Mouse (Mus musculus): ENCODE data around the gene Smarcd1. TPM values are rescaled to one million over a fixed set of nuclear protein-coding genes. Genes with fewer than 3 reads are reported as not detected.

Smarcd1 gene
- polyA plus RNA-seq, 2 experiments = 4.4 to 6.7 TPM

DNA sequence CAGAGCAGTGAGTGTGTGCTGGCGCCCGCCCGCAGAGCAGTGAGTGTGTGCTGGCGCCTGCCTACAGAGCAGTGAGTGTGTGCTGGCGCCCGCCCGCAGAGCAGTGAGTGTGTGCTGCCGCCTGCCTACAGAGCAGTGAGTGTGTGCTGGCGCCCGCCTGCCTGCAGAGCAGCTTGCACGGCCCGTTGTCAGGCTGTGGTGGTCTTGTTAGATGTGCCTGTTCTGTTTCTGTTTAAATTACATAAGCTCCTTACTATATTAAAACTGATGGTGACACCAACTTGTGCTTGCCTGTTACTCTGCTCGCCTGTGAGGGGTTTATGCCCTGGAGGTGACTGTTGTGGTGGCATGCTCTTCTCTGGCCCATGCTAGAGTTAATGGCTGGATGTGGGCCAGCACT lies 6.2 kb downstream of the Smarcd1 start:
- Histone ChIP-seq H3K4me2 (ENCODE audit: low read depth) (no peak overlapping the region), H3K4me1 (replicated peaks; ENCODE audit: control insufficient read depth in 2 of 2, insufficient read depth in 2 of 2, low read length in 1 of 2) (peaks cover 0 to 5% of the 10 kb centered on the region in 2 experiments; a peak in 1 of 4 replicates), H3K27me3 (ENCODE audit: control insufficient read depth, insufficient read depth, low read length) (no peaks in the 10 kb centered on the region), H3K36me3 (replicated peaks; ENCODE audit: control insufficient read depth, insufficient read depth, low read depth) (peaks cover 19% of the 10 kb centered on the region), H3K4me3 (ENCODE audit: insufficient read depth in 1 of 2, low read depth in 2 of 2, low read length in 2 of 2) (no peak overlapping the region), H3K9me3 (ENCODE audit: control insufficient read depth, low read length) (no peaks in the 10 kb centered on the region), H3K9ac (replicated peaks) (no peak overlapping the region), H3K27ac (no peak overlapping the region)
- no peak for ATAC-seq (ENCODE audit: insufficient read depth)
- 88% methylated on average over 13 of the region's 13 CpGs for WGBS (ENCODE audit: insufficient replicate concordance)
- DNase-seq (ENCODE audit: low read depth in 3 of 3, low spot score in 3 of 3) = no peak
- no peak for TF ChIP-seq EP300 (IDR thresholded peaks at IDR 0.05; ENCODE audit: low read depth)
- no peak for TF ChIP-seq CTCF (IDR thresholded peaks at IDR 0.05; ENCODE audit: low read depth)

DNA sequence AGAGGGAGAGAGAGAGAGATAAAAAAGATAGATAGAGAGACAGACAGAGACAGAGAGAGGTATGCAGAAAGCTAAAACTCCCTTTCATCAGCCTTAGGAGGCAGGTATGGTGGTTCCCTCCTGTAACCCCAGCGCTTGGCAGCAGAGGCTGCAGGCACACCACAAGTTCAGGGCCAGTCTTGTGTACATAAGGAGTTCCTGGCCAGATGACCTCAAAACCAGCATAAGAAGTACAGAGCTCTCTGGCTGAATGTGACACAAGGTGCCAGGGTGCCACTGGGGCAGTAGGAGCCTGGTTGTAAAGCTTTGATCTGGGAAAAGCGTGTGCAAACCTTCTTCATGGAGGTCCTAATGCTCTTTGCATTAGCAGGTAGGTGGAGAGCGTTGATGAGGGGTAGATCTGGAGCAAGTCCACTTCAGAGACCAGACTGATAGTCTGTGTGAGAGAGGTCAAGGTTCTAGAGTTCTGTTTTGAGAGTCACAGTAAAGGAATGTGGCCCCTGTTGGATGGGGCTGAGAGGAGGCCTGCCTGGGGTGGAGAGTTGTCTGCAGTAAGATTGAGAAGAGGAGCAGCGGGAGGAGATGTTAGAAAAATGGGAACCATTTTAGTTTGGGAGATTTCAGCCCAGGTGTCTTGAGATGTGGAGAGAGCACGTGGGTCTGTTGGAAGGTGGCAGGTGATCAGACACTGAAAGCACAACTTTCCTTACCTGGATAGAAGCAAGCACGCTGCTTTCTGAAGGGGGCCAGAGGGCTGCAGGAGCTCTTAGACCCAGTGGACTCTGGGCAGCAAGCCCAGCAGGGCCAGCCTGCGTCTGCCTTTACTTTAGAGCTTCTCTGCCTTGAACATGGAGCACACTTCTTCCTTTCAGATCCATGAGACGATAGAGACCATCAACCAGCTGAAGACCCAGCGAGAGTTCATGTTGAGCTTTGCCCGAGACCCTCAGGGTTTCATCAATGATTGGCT lies 8.6 kb downstream of the Smarcd1 start:
- H3K9ac ChIP-seq (replicated peaks) = no peak overlapping the region
- peaks cover 19% of the 10 kb centered on the region for H3K36me3 ChIP-seq (replicated peaks; ENCODE audit: control insufficient read depth, insufficient read depth, low read depth)
- H3K4me2 ChIP-seq (ENCODE audit: low read depth) = no peak overlapping the region
- no peaks in the 10 kb centered on the region for H3K9me3 ChIP-seq (ENCODE audit: control insufficient read depth, low read length)
- no peak for TF ChIP-seq EP300 (IDR thresholded peaks at IDR 0.05; ENCODE audit: low read depth)
- TF ChIP-seq CTCF (IDR thresholded peaks at IDR 0.05; ENCODE audit: low read depth) = no peak
- DNase-seq (ENCODE audit: low read depth in 3 of 3, low spot score in 3 of 3) (no peak), ATAC-seq (ENCODE audit: insufficient read depth) (no peak)
- H3K4me1 ChIP-seq (replicated peaks; ENCODE audit: control insufficient read depth in 2 of 2, insufficient read depth in 2 of 2, low read length in 1 of 2) = peaks cover 0 to 7% of the 10 kb centered on the region in 2 experiments; a peak in 2 of 4 replicates
- H3K4me3 ChIP-seq (ENCODE audit: insufficient read depth in 1 of 2, low read depth in 2 of 2, low read length in 2 of 2) = no peak overlapping the region
- no peaks in the 10 kb centered on the region for H3K27me3 ChIP-seq (ENCODE audit: control insufficient read depth, insufficient read depth, low read length)
- H3K27ac ChIP-seq = no peak overlapping the region
- 74% methylated on average over 10 of the region's 10 CpGs for WGBS (ENCODE audit: insufficient replicate concordance)

DNA sequence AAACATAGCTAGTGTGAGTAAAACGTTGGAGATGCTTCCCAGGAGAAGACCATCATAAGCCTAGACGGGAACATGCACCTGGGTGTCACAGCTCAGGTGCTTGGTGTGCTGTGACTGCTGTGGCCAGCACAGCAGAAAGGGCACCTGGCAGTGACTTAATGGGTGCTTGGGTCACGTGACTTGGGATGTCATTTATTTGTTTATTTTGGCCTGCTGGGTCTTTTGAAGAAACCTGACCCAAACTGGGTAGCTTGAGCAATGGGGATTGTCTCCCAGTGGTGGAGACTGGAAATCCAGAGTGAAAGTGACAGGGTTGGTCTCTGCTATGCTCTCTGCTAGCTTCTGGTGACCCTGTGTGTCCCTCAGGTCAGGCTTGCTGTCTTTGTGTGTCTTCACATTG lies 9.6 kb downstream of the Smarcd1 start:
- H3K27me3 ChIP-seq (ENCODE audit: control insufficient read depth, insufficient read depth, low read length) = no peaks in the 10 kb centered on the region
- no peak for DNase-seq (ENCODE audit: low read depth in 3 of 3, low spot score in 3 of 3)
- H3K9me3 ChIP-seq (ENCODE audit: control insufficient read depth, low read length) = no peaks in the 10 kb centered on the region
- no peak for ATAC-seq (ENCODE audit: insufficient read depth)
- H3K4me1 ChIP-seq (replicated peaks; ENCODE audit: control insufficient read depth in 2 of 2, insufficient read depth in 2 of 2, low read length in 1 of 2) = peaks cover 0 to 9% of the 10 kb centered on the region in 2 experiments; a peak in 2 of 4 replicates
- H3K4me2 ChIP-seq (ENCODE audit: low read depth) = no peak overlapping the region
- H3K9ac ChIP-seq (replicated peaks) = no peak overlapping the region
- 59% methylated on average over 3 of the region's 3 CpGs for WGBS (ENCODE audit: insufficient replicate concordance)
- TF ChIP-seq CTCF (IDR thresholded peaks at IDR 0.05; ENCODE audit: low read depth) (no peak), EP300 (IDR thresholded peaks at IDR 0.05; ENCODE audit: low read depth) (no peak)
- no peak overlapping the region for H3K4me3 ChIP-seq (ENCODE audit: insufficient read depth in 1 of 2, low read depth in 2 of 2, low read length in 2 of 2)
- peaks cover 19% of the 10 kb centered on the region for H3K36me3 ChIP-seq (replicated peaks; ENCODE audit: control insufficient read depth, insufficient read depth, low read depth)
- no peak overlapping the region for H3K27ac ChIP-seq

DNA sequence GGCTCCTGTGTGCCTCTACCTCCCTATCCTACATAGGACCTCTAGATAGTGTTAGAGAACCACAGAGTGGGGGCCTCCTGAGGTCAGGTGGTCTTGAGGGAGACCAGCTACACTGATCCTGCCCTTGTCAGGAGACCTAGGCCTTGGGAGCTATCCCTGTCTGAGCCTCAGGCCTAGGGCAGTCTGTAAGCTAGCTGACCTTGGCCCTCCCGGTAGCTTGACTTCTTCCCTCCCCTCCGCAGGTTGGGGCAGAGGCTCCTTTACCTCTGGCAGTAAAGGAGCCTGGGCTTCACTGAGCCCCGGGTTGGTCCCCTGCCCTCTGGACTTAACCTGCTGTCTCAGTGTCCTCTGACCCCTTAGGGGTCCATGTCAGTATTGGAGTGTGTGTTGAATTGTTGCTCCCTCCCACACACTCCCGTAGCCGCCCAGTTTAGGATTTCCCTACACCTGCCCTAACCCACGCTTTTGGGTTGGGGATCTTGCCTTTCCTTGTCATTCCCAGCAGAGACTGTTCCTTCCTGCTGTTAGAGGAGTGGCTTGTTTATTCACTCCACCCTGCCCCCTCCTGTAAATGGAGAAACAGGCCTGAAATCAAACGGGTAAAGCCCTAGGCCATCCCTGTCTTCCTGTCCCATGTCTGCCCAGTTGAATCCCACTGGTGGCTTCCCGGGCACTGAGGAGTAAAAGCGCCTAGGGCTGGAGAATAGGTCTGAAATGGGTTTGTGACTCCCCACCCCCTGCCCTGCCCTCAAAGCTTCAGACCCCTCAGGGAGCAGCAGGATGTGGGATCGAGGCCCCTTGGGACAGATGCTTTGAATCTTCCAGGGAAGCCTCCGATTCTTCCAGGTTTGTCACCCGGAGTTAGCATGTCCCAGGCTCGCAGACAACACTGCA lies 11.0 kb downstream of the Smarcd1 start:
- TF ChIP-seq EP300 (IDR thresholded peaks at IDR 0.05; ENCODE audit: low read depth) = no peak
- TF ChIP-seq CTCF (IDR thresholded peaks at IDR 0.05; ENCODE audit: low read depth) = no peak
- ATAC-seq (ENCODE audit: insufficient read depth) (no peak), DNase-seq (ENCODE audit: low read depth in 3 of 3, low spot score in 3 of 3) (no peak)
- no peak overlapping the region for H3K9ac ChIP-seq (replicated peaks)
- H3K36me3 ChIP-seq (replicated peaks; ENCODE audit: control insufficient read depth, insufficient read depth, low read depth) = peaks cover 11% of the 10 kb centered on the region
- H3K27me3 ChIP-seq (ENCODE audit: control insufficient read depth, insufficient read depth, low read length) = no peaks in the 10 kb centered on the region
- 70% methylated on average over 13 of the region's 13 CpGs for whole genome bisulfite sequencing (ENCODE audit: insufficient replicate concordance)
- peaks cover 0 to 9% of the 10 kb centered on the region in 2 experiments; a peak in 2 of 4 replicates for H3K4me1 ChIP-seq (replicated peaks; ENCODE audit: control insufficient read depth in 2 of 2, insufficient read depth in 2 of 2, low read length in 1 of 2)
- no peak overlapping the region for H3K27ac ChIP-seq
- no peaks in the 10 kb centered on the region for H3K9me3 ChIP-seq (ENCODE audit: control insufficient read depth, low read length)
- H3K4me3 ChIP-seq (ENCODE audit: insufficient read depth in 1 of 2, low read depth in 2 of 2, low read length in 2 of 2) = no peak overlapping the region
- H3K4me2 ChIP-seq (ENCODE audit: low read depth) = no peak overlapping the region

All from liver, embryonic 14.5 days (tissue).